Mouse (Mus musculus): ENCODE results near the gene Mras.

- TF ChIP-seq SIN3A (IDR thresholded peaks at IDR 0.05; ENCODE audit: low read length) (no peak), HCFC1 (IDR thresholded peaks at IDR 0.05; ENCODE audit: low read depth, low read length) (no peak), EP300 (IDR thresholded peaks at IDR 0.05; ENCODE audit: low read depth in 1 of 2, low read length in 2 of 2) (no peak), CTCF (IDR thresholded peaks at IDR 0.05 in 2 of 3, conservative IDR thresholded peaks at IDR 0.05 in 1 of 3; ENCODE audit: control insufficient read depth in 1 of 3, insufficient read depth in 1 of 3, low read depth in 2 of 3, low read length in 3 of 3, poor library complexity in 1 of 3, severe bottlenecking in 1 of 3) (no peak), E2F4 (IDR thresholded peaks at IDR 0.05; ENCODE audit: borderline replicate concordance, low read depth, low read length) (no peak), MAFK (IDR thresholded peaks at IDR 0.05; ENCODE audit: borderline replicate concordance, low read depth, low read length) (no peak), CHD1 (IDR thresholded peaks at IDR 0.05; ENCODE audit: low read depth, low read length) (no peak), TBP (IDR thresholded peaks at IDR 0.05; ENCODE audit: low read depth, low read length) (no peak), POLR2A (IDR thresholded peaks at IDR 0.05; ENCODE audit: control insufficient read depth in 1 of 2, insufficient read depth in 1 of 2, low read depth in 1 of 2, low read length in 2 of 2, poor library complexity in 1 of 2) (no peak)
These were observed 792 bp upstream of the Mras start for GRCm38 (mm10) chr9:99437781-99438565.
